Mouse (Mus musculus) skeletal muscle tissue, adult 2 months (tissue): Measurements from ENCODE around the gene Fat1.

Experiments used
- DNase-seq: peaks from one replicate; pipeline ENCODE4 v3.0.0-alpha.2; 2012; ENCODE audit warnings: low read depth, low spot score

The Fat1 gene

GRCm38 (mm10) chr8:44961492-44961891 lies 26.2 kb downstream of the Fat1 start:
- no peak for DNase-seq

GRCm38 (mm10) chr8:44962572-44963231 lies 27.5 kb downstream of the Fat1 start:
- DNase-seq, result no peak

GRCm38 (mm10) chr8:44967521-44968039 lies 32.3 kb downstream of the Fat1 start:
- no peak for DNase-seq

GRCm38 (mm10) chr8:44970093-44970492 lies 34.8 kb downstream of the Fat1 start:
- no peak for DNase-seq

- no peak for DNase-seq
These were observed 36.1 kb downstream of the Fat1 start for GRCm38 (mm10) chr8:44971346-44971745.

GRCm38 (mm10) chr8:44971964-44972363 lies 36.7 kb downstream of the Fat1 start:
- DNase-seq, result no peak

- no peak for DNase-seq
These were observed 39.9 kb downstream of the Fat1 start for GRCm38 (mm10) chr8:44975113-44975512.

GRCm38 (mm10) chr8:44975654-44976053 lies 40.4 kb downstream of the Fat1 start:
- no peak for DNase-seq

GRCm38 (mm10) chr8:44978622-44979021 lies 43.4 kb downstream of the Fat1 start:
- DNase-seq, result no peak

GRCm38 (mm10) chr8:44979245-44979644 lies 44.0 kb downstream of the Fat1 start:
- DNase-seq, result no peak

GRCm38 (mm10) chr8:44980030-44980429 lies 44.8 kb downstream of the Fat1 start:
- DNase-seq, result peak; percentile 45

- DNase-seq, result no peak
These were observed 50.4 kb downstream of the Fat1 start for GRCm38 (mm10) chr8:44985326-44986288.

GRCm38 (mm10) chr8:44991700-44992487 lies 56.6 kb downstream of the Fat1 start:
- no peak for DNase-seq

GRCm38 (mm10) chr8:44992664-44993063 lies 57.4 kb downstream of the Fat1 start:
- DNase-seq, result no peak

- DNase-seq, result no peak
These were observed 58.1 kb downstream of the Fat1 start for GRCm38 (mm10) chr8:44993376-44993775.

- DNase-seq, result no peak
These were observed 61.2 kb downstream of the Fat1 start for GRCm38 (mm10) chr8:44996493-44996892.

- no peak for DNase-seq
These were observed 62.1 kb downstream of the Fat1 start for GRCm38 (mm10) chr8:44997321-44997720.

- no peak for DNase-seq
These were observed 62.6 kb downstream of the Fat1 start for GRCm38 (mm10) chr8:44997829-44998228.

GRCm38 (mm10) chr8:44998275-44998674 lies 63.0 kb downstream of the Fat1 start:
- no peak for DNase-seq

GRCm38 (mm10) chr8:44998681-44999277 lies 63.5 kb downstream of the Fat1 start:
- DNase-seq, result no peak

GRCm38 (mm10) chr8:45001577-45002197 lies 66.4 kb downstream of the Fat1 start:
- DNase-seq, result peak; percentile 27
